Mouse (Mus musculus) liver, adult 2 months (tissue): ENCODE measurements around the gene Lmtk3.

Experiments
- CTCF ChIP-seq: fragments of 200-500 bp; IDR thresholded peaks from 2 replicates; pipeline ENCODE4 v1.5.1; 2011; ENCODE audit warnings: low read depth, low read length, control low read depth
- POLR2A ChIP-seq: fragments of 200-500 bp; IDR thresholded peaks from 2 replicates; pipeline ENCODE4 v1.6.1; 2011; ENCODE audit warnings: low read length, control low read depth; ENCODE audit not compliant: insufficient read depth; ENCODE audit errors: extremely low read depth

GRCm38 (mm10) chr7:45819843-45820242, 36.3 kb downstream of the Lmtk3 start:
- TF ChIP-seq CTCF: no peak
- no peak for TF ChIP-seq POLR2A
